In the genomic region with DNA sequence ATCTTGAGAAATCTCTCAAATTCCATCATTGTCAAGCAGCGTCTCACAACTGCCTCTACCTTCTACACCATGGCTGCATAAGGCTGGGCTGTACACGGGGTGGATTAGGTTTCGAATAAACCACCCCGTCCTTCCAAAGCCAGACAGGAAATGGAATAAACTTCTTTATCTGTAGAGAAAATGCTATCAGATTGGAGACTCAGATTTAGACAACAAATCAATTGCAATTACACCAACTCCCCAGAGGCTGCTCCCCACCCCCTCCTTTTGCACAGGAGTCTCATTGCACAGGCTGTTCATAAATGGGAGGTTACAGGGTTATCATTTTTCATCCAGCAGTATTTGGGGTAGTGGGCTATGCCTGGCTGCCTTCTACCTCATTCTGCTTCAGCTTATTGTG, we compare ENCODE assay signal across 9 mouse cellular contexts. TPM values are rescaled to one million over a fixed set of nuclear protein-coding genes. Genes with fewer than 3 reads are reported as not detected.
A peak's percentile ranks its signal among the peaks of the same experiment; 100 is the strongest.
DNase-seq lines count a peak whose midpoint lies in the region; ATAC-seq and TF ChIP-seq lines count a peak whose summit lies in the region.
"Had no signal": no experiment of that assay in that cellular context is flagged by ENCODE, and none has a peak within 500 bp of the region (broad histone marks: within the 10 kb centered on the region; RNA-seq: fewer than 3 reads in every experiment).

No protein-coding gene starts in this region.

- H3K9me3 ChIP-seq in liver, embryonic 15.5 days (replicated peaks) = no peaks in the 10 kb centered on the region

- H3K4me2 ChIP-seq in liver, embryonic 15.5 days = peak overlapping the region; percentile 71

- H3K36me3 ChIP-seq in spleen, adult 2 months (ENCODE audit: control insufficient read depth, insufficient read depth, low read length) = no peaks in the 10 kb centered on the region
- H3K36me3 ChIP-seq in liver, embryonic 15.5 days (replicated peaks) = no peaks in the 10 kb centered on the region

- 59% methylated on average over 4 of the region's 4 CpGs for WGBS in spleen, adult 2 months
- WGBS in liver, embryonic 15.5 days (ENCODE audit: insufficient replicate concordance) = 48% methylated on average over 4 of the region's 4 CpGs

- H3K4me1 ChIP-seq in spleen, adult 2 months (ENCODE audit: control insufficient read depth, insufficient read depth, insufficient read length) = peaks cover 40% of the 10 kb centered on the region; the same call in 1 of the 2 replicates
- no peaks in the 10 kb centered on the region; the same call in 1 of the 2 replicates for H3K4me1 ChIP-seq in liver, embryonic 15.5 days (replicated peaks)

- H3K4me3 ChIP-seq in spleen, adult 2 months (ENCODE audit: extremely low read depth, insufficient read depth, insufficient read length) = peak overlapping the region; percentile 4; the same call in 1 of the 2 replicates
- H3K4me3 ChIP-seq in liver, embryonic 15.5 days (replicated peaks) = no peak overlapping the region

- no peaks in the 10 kb centered on the region for H3K27me3 ChIP-seq in spleen, adult 2 months (ENCODE audit: control insufficient read depth, insufficient read depth, low read length)
- H3K27me3 ChIP-seq in liver, embryonic 15.5 days = 0 out of 2 replicates have a peak, but pooled peaks cover 5% of the 10 kb centered on the region

- TF ChIP-seq POLR2A in spleen, adult 2 months (IDR thresholded peaks at IDR 0.05; ENCODE audit: low read depth, low read length) = no peak

- no peak for ATAC-seq in liver, embryonic 15.5 days (ENCODE audit: insufficient read depth)
- ATAC-seq in erythroid progenitor cell, adult 5-6 weeks (replicated peaks; ENCODE audit: low FRiP score, poor library complexity, severe bottlenecking) = no peak

- H3K27ac ChIP-seq in spleen, adult 2 months (ENCODE audit: insufficient read depth, low read length) = no peak overlapping the region; the same call in 1 of the 2 replicates
- no peak overlapping the region for H3K27ac ChIP-seq in liver, embryonic 15.5 days (replicated peaks)

- TF ChIP-seq CTCF in spleen, adult 2 months (IDR thresholded peaks at IDR 0.05; ENCODE audit: extremely low read depth, insufficient read depth, insufficient read length, insufficient replicate concordance) = no peak

- no peak overlapping the region for H3K9ac ChIP-seq in liver, embryonic 15.5 days

- peak; percentile 0 for DNase-seq in embryo, embryonic 11 days
- DNase-seq in embryo, embryonic 9.5 days (ENCODE audit: extremely low spot score) = no peak
- DNase-seq in spleen, adult 2 months (ENCODE audit: low read depth in 1 of 2, low spot score in 2 of 2) = no peak
- DNase-seq in spleen, postnatal 10 days (ENCODE audit: low spot score in 2 of 2) = no peak
- DNase-seq in embryo, embryonic 10.5 days (ENCODE audit: low spot score) = no peak
- DNase-seq in cerebellum, adult 9-10 months = no peak
- DNase-seq: retina, postnatal 1 day had no signal

RNA-seq across cellular contexts. Expression of a gene that starts 3.7 kb away (rescaled TPM):
- polyA plus RNA-seq in spleen, adult 2 months (2012; rRNA removed) = 45.0 and 55.5 TPM in 2 replicates
- 3.4 and 3.9 TPM in 2 replicates for polyA plus RNA-seq in liver, embryonic 15.5 days (2015; fragmentation: Nextera tagmentation; extraction: Ambion mirVana)
- 10.5 and 18.4 TPM in 2 replicates for total RNA-seq in erythroid progenitor cell, adult 5-6 weeks (2015; ENCODE audit: low replicate concordance)
- total RNA-seq in erythroid progenitor cell, adult 5-6 weeks (2017; ENCODE audit: low replicate concordance) = 3.9 and 6.8 TPM in 2 replicates
